Comparison of ENCODE assay signal across 8 mouse cellular contexts in genomic region chr2:119744163-119745111, GRCm38 (mm10). TPM values are rescaled to one million over a fixed set of nuclear protein-coding genes. Genes with fewer than 3 reads are reported as not detected.
DNase-seq lines count a peak whose midpoint lies in the region; ATAC-seq and TF ChIP-seq lines count a peak whose summit lies in the region.

No protein-coding gene starts in this region.

- no peak for TF ChIP-seq POLR2A in lung, adult 2 months (IDR thresholded peaks at IDR 0.05; ENCODE audit: borderline replicate concordance, extremely low read depth, low read depth, low read length)

- ATAC-seq in forebrain, embryonic 13.5 days = no peak
- ATAC-seq in intestine, postnatal 0 days = peak; percentile 86
- peak; percentile 17; the same call in 1 of the 2 replicates for ATAC-seq in neutrophil, adult 5-6 weeks (ENCODE audit: extremely low read depth, insufficient number of reproducible peaks, low FRiP score, poor library complexity, severe bottlenecking)
- no peak for ATAC-seq in inflammation-experienced regulatory T-cells, adult 6 months

- H3K4me1 ChIP-seq in forebrain, embryonic 13.5 days = peaks cover 41% of the 10 kb centered on the region
- peaks cover 7% of the 10 kb centered on the region; the same call in 1 of the 2 replicates for H3K4me1 ChIP-seq in intestine, postnatal 0 days (replicated peaks; ENCODE audit: control insufficient read depth, insufficient read depth, low read length)
- H3K4me1 ChIP-seq in lung, adult 2 months (ENCODE audit: control insufficient read depth, insufficient read depth, low read length) = peaks cover 3% of the 10 kb centered on the region; the same call in 1 of the 2 replicates

- peak; percentile 50 for TF ChIP-seq CTCF in intestine, postnatal 0 days (IDR thresholded peaks at IDR 0.05; ENCODE audit: low read depth)
- no peak for TF ChIP-seq CTCF in lung, adult 2 months (IDR thresholded peaks at IDR 0.05; ENCODE audit: insufficient read depth, low read length)

- peak; percentile 48 to 49 for DNase-seq in B cell, adult 2 months
- DNase-seq in MN1 (ENCODE audit: low spot score) = peak; percentile 67
- DNase-seq in lung, adult 2 months = peak; percentile 54
- no peak for DNase-seq in right cerebral cortex, postnatal 25 days

- WGBS in forebrain, embryonic 13.5 days = 6% methylated on average over 46 of the region's 46 CpGs
- 5% methylated on average over 46 of the region's 46 CpGs for WGBS in intestine, postnatal 0 days
- 13% methylated on average over 46 of the region's 46 CpGs for WGBS in lung, adult 2 months

- H3K9me3 ChIP-seq in forebrain, embryonic 13.5 days (replicated peaks) = no peaks in the 10 kb centered on the region
- H3K9me3 ChIP-seq in intestine, postnatal 0 days (ENCODE audit: control insufficient read depth) = no peaks in the 10 kb centered on the region

- H3K4me3 ChIP-seq in forebrain, embryonic 13.5 days = peak overlapping the region; percentile 13; the same call in 1 of the 2 replicates
- peak overlapping the region; percentile 64 for H3K4me3 ChIP-seq in intestine, postnatal 0 days (ENCODE audit: low read depth, low read length)
- H3K4me3 ChIP-seq in lung, adult 2 months (replicated peaks; ENCODE audit: extremely low read depth, low read depth, low read length) = peak overlapping the region; percentile 13

- H3K27me3 ChIP-seq in forebrain, embryonic 13.5 days = peaks cover 44% of the 10 kb centered on the region
- H3K27me3 ChIP-seq in intestine, postnatal 0 days (replicated peaks; ENCODE audit: control insufficient read depth, insufficient read depth, low read length) = no peaks in the 10 kb centered on the region

- H3K9ac ChIP-seq in forebrain, embryonic 13.5 days = peak overlapping the region; percentile 4; the same call in 1 of the 2 replicates
- peak overlapping the region; percentile 48 for H3K9ac ChIP-seq in intestine, postnatal 0 days (ENCODE audit: low read depth, low read length)

- peak overlapping the region; percentile 98 for H3K4me2 ChIP-seq in forebrain, embryonic 13.5 days
- peak overlapping the region; percentile 100 for H3K4me2 ChIP-seq in intestine, postnatal 0 days (replicated peaks; ENCODE audit: low read depth)

- no peak overlapping the region for H3K27ac ChIP-seq in forebrain, embryonic 13.5 days
- peak overlapping the region; percentile 97 for H3K27ac ChIP-seq in intestine, postnatal 0 days (ENCODE audit: low read depth, low read length)

- H3K36me3 ChIP-seq in forebrain, embryonic 13.5 days (ENCODE audit: poor library complexity, severe bottlenecking) = no peaks in the 10 kb centered on the region
- no peaks in the 10 kb centered on the region for H3K36me3 ChIP-seq in intestine, postnatal 0 days (ENCODE audit: control insufficient read depth, insufficient read depth)

RNA-seq across cellular contexts. Expression of gene Itpka, which starts 2.3 kb away (rescaled TPM):
- polyA plus RNA-seq in forebrain, embryonic 13.5 days (2015; fragmentation: Nextera tagmentation; extraction: Ambion mirVana) = 0.62 and 0.65 TPM in 2 replicates
- polyA plus RNA-seq in intestine, postnatal 0 days (2015; fragmentation: Nextera tagmentation; extraction: Ambion mirVana) = 5.3 and 6.2 TPM in 2 replicates
- 9.5 and 9.6 TPM in 2 replicates for polyA plus RNA-seq in lung, adult 2 months (2012; rRNA removed)
- 0.37 and 0.70 TPM in 2 replicates for total RNA-seq in neutrophil, adult 5-6 weeks (2017)
- under 1 TPM in 2 of 3 experiments, not detected in 1; 0.32 to 0.39 TPM for polyA plus RNA-seq in inflammation-experienced regulatory T-cells, adult 6 months (2017; shearing (Covaris generic))

RNA-seq across cellular contexts. Expression of gene Ltk, which starts 15.8 kb away (rescaled TPM):
- 0.13 and 0.14 TPM in 2 replicates for polyA plus RNA-seq in forebrain, embryonic 13.5 days (2015; fragmentation: Nextera tagmentation; extraction: Ambion mirVana)
- 1.5 and 1.6 TPM in 2 replicates for polyA plus RNA-seq in intestine, postnatal 0 days (2015; fragmentation: Nextera tagmentation; extraction: Ambion mirVana)
- 3.9 and 4.2 TPM in 2 replicates for polyA plus RNA-seq in lung, adult 2 months (2012; rRNA removed)
- total RNA-seq in neutrophil, adult 5-6 weeks (2017) = 2.3 and 2.4 TPM in 2 replicates
- under 1 TPM in 1 of 3 experiments, not detected in 2; 0.15 TPM for polyA plus RNA-seq in inflammation-experienced regulatory T-cells, adult 6 months (2017; shearing (Covaris generic))

RNA-seq across cellular contexts. Expression of gene Rpap1, which starts 42.9 kb away (rescaled TPM):
- polyA plus RNA-seq in forebrain, embryonic 13.5 days (2015; fragmentation: Nextera tagmentation; extraction: Ambion mirVana) = 22.7 and 27.5 TPM in 2 replicates
- 8.2 and 10.7 TPM in 2 replicates for polyA plus RNA-seq in intestine, postnatal 0 days (2015; fragmentation: Nextera tagmentation; extraction: Ambion mirVana)
- 21.6 and 24.5 TPM in 2 replicates for polyA plus RNA-seq in lung, adult 2 months (2012; rRNA removed)
- total RNA-seq in neutrophil, adult 5-6 weeks (2017) = 10.5 and 11.9 TPM in 2 replicates
- polyA plus RNA-seq in inflammation-experienced regulatory T-cells, adult 6 months (2017; shearing (Covaris generic)) = 10 to 100 TPM; 13.7 to 20.3 (median 14.9) TPM

RNA-seq across cellular contexts. Expression of gene Tyro3, which starts 53.1 kb away (rescaled TPM):
- polyA plus RNA-seq in forebrain, embryonic 13.5 days (2015; fragmentation: Nextera tagmentation; extraction: Ambion mirVana) = 17.1 and 18.7 TPM in 2 replicates
- 4.5 and 5.6 TPM in 2 replicates for polyA plus RNA-seq in intestine, postnatal 0 days (2015; fragmentation: Nextera tagmentation; extraction: Ambion mirVana)
- 11.8 and 16.4 TPM in 2 replicates for polyA plus RNA-seq in lung, adult 2 months (2012; rRNA removed)
- 0.12 TPM in 1 of 2 replicates, not detected in the other for total RNA-seq in neutrophil, adult 5-6 weeks (2017)
- 1 to 10 TPM; 1.5 to 2.1 (median 1.6) TPM for polyA plus RNA-seq in inflammation-experienced regulatory T-cells, adult 6 months (2017; shearing (Covaris generic))

Comparison
In these comparisons a context has a peak if more than half of its experiments do, and no peak if none do; other contexts are left out.
1. ATAC-seq: peak in intestine, postnatal 0 days (single experiment) and neutrophil, adult 5-6 weeks (single experiment); none in forebrain, embryonic 13.5 days (single experiment) and inflammation-experienced regulatory T-cells, adult 6 months (single experiment).
2. H3K4me3 ChIP-seq: peak in every context shown above with its lines; median percentile 64 in intestine, postnatal 0 days; 13 in forebrain, embryonic 13.5 days; 13 in lung, adult 2 months.